Comparison of ENCODE assay signal across 8 mouse cellular contexts in the genomic region with DNA sequence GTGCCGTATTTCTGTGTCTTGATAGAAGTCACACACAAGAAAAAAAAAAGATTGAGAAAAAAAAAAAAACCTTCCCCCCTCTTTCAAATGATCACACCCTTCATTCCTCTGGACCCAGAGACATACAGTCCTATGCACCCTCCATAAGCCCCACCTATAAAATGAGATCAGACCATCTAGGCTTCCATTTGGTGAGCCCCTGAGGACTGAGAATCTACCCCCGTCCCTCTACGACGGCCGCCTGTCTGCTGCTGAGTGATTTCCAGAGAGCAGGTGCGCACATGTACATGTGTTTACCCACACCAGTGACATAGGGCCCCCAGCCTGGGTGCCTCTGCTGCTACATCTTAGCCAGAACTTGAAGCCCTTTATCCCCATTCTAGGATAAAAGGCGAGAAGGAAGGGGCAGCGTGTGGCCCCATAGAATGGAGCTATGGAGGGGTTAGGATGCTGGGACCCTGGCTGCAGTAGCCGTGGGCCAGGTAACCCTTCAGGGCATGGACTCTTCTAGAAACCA. TPM values are rescaled to one million over a fixed set of nuclear protein-coding genes. Genes with fewer than 3 reads are reported as not detected.
DNase-seq lines count a peak whose midpoint lies in the region; ATAC-seq lines count a peak whose summit lies in the region.

No protein-coding gene starts in this region.

- ATAC-seq in lung, embryonic 16.5 days (ENCODE audit: low read depth) = no peak
- ATAC-seq in embryonic facial prominence, embryonic 12.5 days (ENCODE audit: insufficient number of reproducible peaks, insufficient read depth, low FRiP score, low TSS enrichment) = no peak
- no peak for ATAC-seq in hindbrain, embryonic 16.5 days

- H3K9ac ChIP-seq in lung, embryonic 16.5 days (ENCODE audit: low read length) = no peak overlapping the region
- no peak overlapping the region for H3K9ac ChIP-seq in embryonic facial prominence, embryonic 12.5 days
- H3K9ac ChIP-seq in hindbrain, embryonic 16.5 days (ENCODE audit: low read depth, low read length) = no peak overlapping the region

- DNase-seq in lung, postnatal 14 days = no peak
- no peak for DNase-seq in midbrain, embryonic 10.5 days (ENCODE audit: low spot score)
- peak; percentile 77 for DNase-seq in thymus, postnatal 4 days
- no peak for DNase-seq in retina, embryonic 14.5 days (ENCODE audit: low spot score)
- no peak for DNase-seq in embryo, embryonic 10 days (ENCODE audit: low spot score)

- 37% methylated on average over 9 of the region's 9 CpGs for WGBS in lung, embryonic 16.5 days
- WGBS in embryonic facial prominence, embryonic 12.5 days = 33% methylated on average over 9 of the region's 9 CpGs
- 32% methylated on average over 9 of the region's 9 CpGs for WGBS in hindbrain, embryonic 16.5 days
- 41% methylated on average over 9 of the region's 9 CpGs for WGBS in midbrain, embryonic 10.5 days

- peaks cover 42% of the 10 kb centered on the region for H3K4me1 ChIP-seq in lung, embryonic 16.5 days (replicated peaks; ENCODE audit: control insufficient read depth, insufficient read depth, low read length)
- H3K4me1 ChIP-seq in embryonic facial prominence, embryonic 12.5 days = peaks cover 30% of the 10 kb centered on the region
- peaks cover 23% of the 10 kb centered on the region for H3K4me1 ChIP-seq in hindbrain, embryonic 16.5 days (ENCODE audit: control insufficient read depth, insufficient read depth, low read depth, low read length)
- H3K4me1 ChIP-seq in midbrain, embryonic 10.5 days = peaks cover 29% of the 10 kb centered on the region

- H3K4me3 ChIP-seq in lung, embryonic 16.5 days (ENCODE audit: low read length) = no peak overlapping the region
- H3K4me3 ChIP-seq in embryonic facial prominence, embryonic 12.5 days = no peak overlapping the region
- H3K4me3 ChIP-seq in hindbrain, embryonic 16.5 days (ENCODE audit: low read length) = no peak overlapping the region
- H3K4me3 ChIP-seq in midbrain, embryonic 10.5 days = peak overlapping the region; percentile 50

- H3K9me3 ChIP-seq in lung, embryonic 16.5 days (ENCODE audit: control insufficient read depth, low read length) = no peaks in the 10 kb centered on the region
- H3K9me3 ChIP-seq in embryonic facial prominence, embryonic 12.5 days = no peaks in the 10 kb centered on the region
- no peaks in the 10 kb centered on the region for H3K9me3 ChIP-seq in hindbrain, embryonic 16.5 days (ENCODE audit: control insufficient read depth, low read length)
- no peaks in the 10 kb centered on the region for H3K9me3 ChIP-seq in midbrain, embryonic 10.5 days (replicated peaks)

- H3K27ac ChIP-seq in lung, embryonic 16.5 days (ENCODE audit: low read length) = peak overlapping the region; percentile 77
- H3K27ac ChIP-seq in embryonic facial prominence, embryonic 12.5 days = no peak overlapping the region
- H3K27ac ChIP-seq in hindbrain, embryonic 16.5 days (ENCODE audit: low read depth, low read length) = peak overlapping the region; percentile 51
- H3K27ac ChIP-seq in midbrain, embryonic 10.5 days (replicated peaks) = no peak overlapping the region; the same call in 1 of the 2 replicates

- H3K27me3 ChIP-seq in lung, embryonic 16.5 days (ENCODE audit: control insufficient read depth, insufficient read depth, low read depth, low read length) = no peaks in the 10 kb centered on the region
- no peaks in the 10 kb centered on the region for H3K27me3 ChIP-seq in embryonic facial prominence, embryonic 12.5 days
- H3K27me3 ChIP-seq in hindbrain, embryonic 16.5 days (replicated peaks; ENCODE audit: control insufficient read depth, insufficient read depth, low read length) = no peaks in the 10 kb centered on the region
- peaks cover 19% of the 10 kb centered on the region for H3K27me3 ChIP-seq in midbrain, embryonic 10.5 days (ENCODE audit: low read depth, poor library complexity, severe bottlenecking)

- peak overlapping the region; percentile 44 for H3K4me2 ChIP-seq in lung, embryonic 16.5 days (ENCODE audit: low read depth, low read length)
- H3K4me2 ChIP-seq in embryonic facial prominence, embryonic 12.5 days (replicated peaks) = peak overlapping the region; percentile 39
- peak overlapping the region; percentile 49 for H3K4me2 ChIP-seq in hindbrain, embryonic 16.5 days (ENCODE audit: low read length)

- peaks cover 29% of the 10 kb centered on the region for H3K36me3 ChIP-seq in lung, embryonic 16.5 days (ENCODE audit: control insufficient read depth, insufficient read depth, low read length)
- H3K36me3 ChIP-seq in embryonic facial prominence, embryonic 12.5 days = peaks cover 41% of the 10 kb centered on the region
- H3K36me3 ChIP-seq in hindbrain, embryonic 16.5 days (ENCODE audit: control insufficient read depth, insufficient read depth, low read length) = peaks cover 27% of the 10 kb centered on the region
- H3K36me3 ChIP-seq in midbrain, embryonic 10.5 days = peaks cover 41% of the 10 kb centered on the region

RNA-seq across cellular contexts. Expression of a gene that starts 27.8 kb away (rescaled TPM):
- polyA plus RNA-seq in lung, embryonic 16.5 days (2015; fragmentation: Nextera tagmentation; extraction: Ambion mirVana) = 14.1 and 16.1 TPM in 2 replicates
- polyA plus RNA-seq in embryonic facial prominence, embryonic 12.5 days (2016; fragmentation: Nextera tagmentation; extraction: Ambion mirVana) = 17.7 and 18.5 TPM in 2 replicates
- polyA plus RNA-seq in hindbrain, embryonic 16.5 days (2015; fragmentation: Nextera tagmentation; extraction: Ambion mirVana) = 9.7 and 11.1 TPM in 2 replicates
- 3.9 and 4.7 TPM in 2 replicates for polyA plus RNA-seq in midbrain, embryonic 10.5 days (2016; fragmentation: Nextera tagmentation; extraction: Ambion mirVana)

RNA-seq across cellular contexts. Expression of a gene that starts 51.3 kb away (rescaled TPM):
- 0.08 and 0.29 TPM in 2 replicates for polyA plus RNA-seq in lung, embryonic 16.5 days (2015; fragmentation: Nextera tagmentation; extraction: Ambion mirVana)
- polyA plus RNA-seq in embryonic facial prominence, embryonic 12.5 days (2016; fragmentation: Nextera tagmentation; extraction: Ambion mirVana) = 0.08 TPM in 1 of 2 replicates, not detected in the other
- polyA plus RNA-seq in hindbrain, embryonic 16.5 days (2015; fragmentation: Nextera tagmentation; extraction: Ambion mirVana) = not detected in 2 replicates
- polyA plus RNA-seq in midbrain, embryonic 10.5 days (2016; fragmentation: Nextera tagmentation; extraction: Ambion mirVana) = not detected in 2 replicates

RNA-seq across cellular contexts. Expression of a gene that starts 55.6 kb away (rescaled TPM):
- 1.8 and 2.0 TPM in 2 replicates for polyA plus RNA-seq in lung, embryonic 16.5 days (2015; fragmentation: Nextera tagmentation; extraction: Ambion mirVana)
- polyA plus RNA-seq in embryonic facial prominence, embryonic 12.5 days (2016; fragmentation: Nextera tagmentation; extraction: Ambion mirVana) = 1.7 and 2.2 TPM in 2 replicates
- polyA plus RNA-seq in hindbrain, embryonic 16.5 days (2015; fragmentation: Nextera tagmentation; extraction: Ambion mirVana) = not detected in 2 replicates
- not detected in 2 replicates for polyA plus RNA-seq in midbrain, embryonic 10.5 days (2016; fragmentation: Nextera tagmentation; extraction: Ambion mirVana)

Comparison
In these comparisons a context has a peak if more than half of its experiments do, and no peak if none do; other contexts are left out.
1. H3K27ac ChIP-seq: peak in lung, embryonic 16.5 days (single experiment) and hindbrain, embryonic 16.5 days (single experiment); none in embryonic facial prominence, embryonic 12.5 days (single experiment) and midbrain, embryonic 10.5 days (single experiment).
2. Peak in every context shown above with its lines, with median percentiles within 50 percentile points of each other: H3K4me2 ChIP-seq.